Comparison of ENCODE assay signal across 9 mouse cellular contexts in genomic region chr10:5786923-5787322, GRCm38 (mm10). TPM values are rescaled to one million over a fixed set of nuclear protein-coding genes. Genes with fewer than 3 reads are reported as not detected.
DNase-seq lines count a peak whose midpoint lies in the region; ATAC-seq and TF ChIP-seq lines count a peak whose summit lies in the region.
"Had no signal": no experiment of that assay in that cellular context is flagged by ENCODE, and none has a peak within 500 bp of the region (broad histone marks: within the 10 kb centered on the region; RNA-seq: fewer than 3 reads in every experiment).

No protein-coding gene starts in this region.

- CTCF ChIA-PET in Patski (lab: Charles Lee): interaction anchor here (0.8 to 1.6 kb wide), 5 partner anchors 28 to 190 kb away, joined by 3 to 9 read pairs (median 5); partner anchors contain the start of gene Mtrf1l

- ATAC-seq in liver, embryonic 12.5 days: no peak
- peak; percentile 83 for ATAC-seq in Patski
- ATAC-seq in heart, embryonic 11.5 days (replicated peaks; ENCODE audit: insufficient number of reproducible peaks, low FRiP score, low TSS enrichment): no peak

- POLR2A ChIA-PET in Patski (lab: Charles Lee): no interaction called here

- no peak for TF ChIP-seq POLR2A in liver, adult 2 months (IDR thresholded peaks at IDR 0.05; ENCODE audit: extremely low read depth, insufficient read depth, low read length)

- peaks cover 3% of the 10 kb centered on the region; the same call in 1 of the 2 replicates for H3K27me3 ChIP-seq in liver, adult 2 months (ENCODE audit: control insufficient read depth, insufficient read depth, low read length)
- no peaks in the 10 kb centered on the region; the same call in 1 of the 2 replicates for H3K27me3 ChIP-seq in liver, embryonic 12.5 days (replicated peaks)
- peaks cover 25% of the 10 kb centered on the region for H3K27me3 ChIP-seq in Patski
- no peaks in the 10 kb centered on the region for H3K27me3 ChIP-seq in heart, embryonic 11.5 days (ENCODE audit: control insufficient read depth, insufficient read depth, low read length)

- H3K4me2 ChIP-seq in liver, embryonic 12.5 days: no peak overlapping the region
- H3K4me2 ChIP-seq in heart, embryonic 11.5 days: no peak overlapping the region

- 22% methylated on average over 4 of the region's 4 CpGs for WGBS in liver, adult 2 months
- WGBS in liver, embryonic 12.5 days (ENCODE audit: insufficient replicate concordance): 19% methylated on average over 4 of the region's 4 CpGs
- WGBS in heart, embryonic 11.5 days (ENCODE audit: insufficient replicate concordance): 16% methylated on average over 4 of the region's 4 CpGs

- H3K9ac ChIP-seq in liver, adult 2 months (ENCODE audit: low read depth, low read length): no peak overlapping the region
- no peak overlapping the region for H3K9ac ChIP-seq in liver, embryonic 12.5 days
- no peak overlapping the region for H3K9ac ChIP-seq in heart, embryonic 11.5 days (ENCODE audit: low read depth, low read length)

- H3K9me3 ChIP-seq in liver, embryonic 12.5 days (replicated peaks): no peaks in the 10 kb centered on the region
- H3K9me3 ChIP-seq in heart, embryonic 11.5 days (replicated peaks; ENCODE audit: control insufficient read depth, low read length): no peaks in the 10 kb centered on the region

- no peaks in the 10 kb centered on the region for H3K79me2 ChIP-seq in liver, adult 2 months (ENCODE audit: control insufficient read depth, insufficient read depth, low read length)

- H3K36me3 ChIP-seq in liver, adult 2 months (ENCODE audit: control insufficient read depth, insufficient read depth, low read length): no peaks in the 10 kb centered on the region
- no peaks in the 10 kb centered on the region for H3K36me3 ChIP-seq in liver, embryonic 12.5 days
- H3K36me3 ChIP-seq in heart, embryonic 11.5 days (ENCODE audit: control insufficient read depth, insufficient read depth, low read length): no peaks in the 10 kb centered on the region

- TF ChIP-seq CTCF in liver, adult 2 months (IDR thresholded peaks at IDR 0.05; ENCODE audit: low read depth, low read length): peak; percentile 47; the same call in 1 of the 2 replicates
- TF ChIP-seq CTCF in Patski (IDR thresholded peaks at IDR 0.05): peak; percentile 79

- in situ Hi-C loops in Patski (cut with MboI; ENCODE audit: low pct_unique_long_range_greater_than_20kb): loop anchor here (10.0 kb wide), 1 partner anchor 72 kb away; no protein-coding TSS in a partner anchor

- no peak overlapping the region for H3K27ac ChIP-seq in liver, adult 2 months (replicated peaks; ENCODE audit: insufficient read depth, low read depth, low read length)
- no peak overlapping the region for H3K27ac ChIP-seq in liver, embryonic 12.5 days
- no peak overlapping the region for H3K27ac ChIP-seq in heart, embryonic 11.5 days (ENCODE audit: low read depth, low read length)
- H3K27ac ChIP-seq: macrophage had no signal

- no peaks in the 10 kb centered on the region for H3K4me1 ChIP-seq in liver, adult 2 months (ENCODE audit: control insufficient read depth, insufficient read depth, low read length)
- no peaks in the 10 kb centered on the region for H3K4me1 ChIP-seq in liver, embryonic 12.5 days
- H3K4me1 ChIP-seq in heart, embryonic 11.5 days (ENCODE audit: control insufficient read depth, insufficient read depth, low read length): no peaks in the 10 kb centered on the region

- no peak overlapping the region for H3K4me3 ChIP-seq in liver, adult 2 months (ENCODE audit: insufficient read depth, low read depth, low read length)
- H3K4me3 ChIP-seq in liver, embryonic 12.5 days: no peak overlapping the region
- H3K4me3 ChIP-seq in heart, embryonic 11.5 days (ENCODE audit: low read depth, low read length): no peak overlapping the region

- DNase-seq in cerebellum, postnatal 14 days: peak; percentile 49
- no peak for DNase-seq in cerebellum, adult 9-11 months
- DNase-seq in liver, adult 2 months (ENCODE audit: extremely low read depth, low read depth, low spot score): no peak
- no peak for DNase-seq in Patski (ENCODE audit: low read depth, low spot score)
- peak; percentile 5 to 14 for DNase-seq in layer of hippocampus, postnatal 36 days
- DNase-seq in telencephalon, adult 2 months (ENCODE audit: low read depth, low spot score): peak; percentile 19

RNA-seq across cellular contexts. Expression of gene Fbxo5, which starts 18.5 kb away (rescaled TPM):
- 0.67 and 0.83 TPM in 2 replicates for total RNA-seq in liver, adult 2 months (2014; rRNA removed)
- polyA plus RNA-seq in liver, adult 2 months (2012; rRNA removed): 0.20 and 0.39 TPM in 2 replicates
- polyA plus RNA-seq in liver, embryonic 12.5 days (2016; fragmentation: Nextera tagmentation; extraction: Ambion mirVana): 94.0 and 95.6 TPM in 2 replicates
- 14.8 TPM for polyA plus RNA-seq in Patski (2021)
- 1 to 10 TPM; 1.3 to 1.5 TPM for total RNA-seq in layer of hippocampus, postnatal 36 days (2021)
- polyA plus RNA-seq in heart, embryonic 11.5 days (2014; fragmentation: Nextera tagmentation; extraction: Ambion mirVana): 57.2 and 59.2 TPM in 2 replicates

RNA-seq across cellular contexts. Expression of gene Mtrf1l, which starts 36.8 kb away (rescaled TPM):
- 5.0 and 7.2 TPM in 2 replicates for total RNA-seq in liver, adult 2 months (2014; rRNA removed)
- 0.78 and 0.98 TPM in 2 replicates for polyA plus RNA-seq in liver, adult 2 months (2012; rRNA removed)
- polyA plus RNA-seq in liver, embryonic 12.5 days (2016; fragmentation: Nextera tagmentation; extraction: Ambion mirVana): 9.3 and 10.0 TPM in 2 replicates
- 14.2 TPM for polyA plus RNA-seq in Patski (2021)
- 10 to 100 TPM in 1 of 2 experiments, 1 to 10 TPM in 1; 9.7 to 14.8 TPM for total RNA-seq in layer of hippocampus, postnatal 36 days (2021)
- 12.6 and 16.2 TPM in 2 replicates for polyA plus RNA-seq in heart, embryonic 11.5 days (2014; fragmentation: Nextera tagmentation; extraction: Ambion mirVana)

Comparison
In these comparisons a context has a peak if more than half of its experiments do, and no peak if none do; other contexts are left out.
1. DNase-seq: peak in cerebellum, postnatal 14 days (2 of 2), layer of hippocampus, postnatal 36 days (2 of 2) and telencephalon, adult 2 months (single experiment); none in cerebellum, adult 9-11 months (single experiment), liver, adult 2 months (single experiment) and Patski (single experiment).
2. RNA of gene Fbxo5, which starts 18.5 kb away (polyA plus RNA-seq): 94.0 to 95.6 TPM in liver, embryonic 12.5 days, 57.2 to 59.2 TPM in heart, embryonic 11.5 days and 14.8 TPM in Patski (single experiment); 0.20 to 0.39 TPM in liver, adult 2 months; every median in the first group is over 10 times any median in the second.